Mouse (Mus musculus) left cerebral cortex, postnatal 14 days (tissue): Measurements from ENCODE around the gene Naa35. TPM values are rescaled to one million over a fixed set of nuclear protein-coding genes. Genes with fewer than 3 reads are reported as not detected.
A peak's percentile ranks its signal among the peaks of the same experiment; 100 is the strongest.

ENCODE experiments used
- DNase-seq, 2 experiments: peaks; one replicate each; pipeline ENCODE4 v3.0.0; 2021 to 2022; ENCODE audit warnings: low spot score in 2 of 2, mixed read lengths in 1 of 2
- intact Hi-C: fragments of 180-260 bp; cut with DNase I; formaldehyde crosslinking; loops from one replicate; pipeline ENCODE4 v1.15.1; 2025
- total RNA-seq, 2 experiments: library from RNA; stranded (reverse); gene quantifications; 2 replicates each; pipeline ENCODE4 v1.2.3; 2021

The Naa35 gene
- total RNA-seq, 2 experiments from 2014 or later = 89.8 to 98.0 TPM

- intact Hi-C loops = no loop called here
- no peak for DNase-seq
Observed at GRCm38 (mm10) chr13:59656975-59657388, 71.9 kb downstream of the Naa35 start.

DNA sequence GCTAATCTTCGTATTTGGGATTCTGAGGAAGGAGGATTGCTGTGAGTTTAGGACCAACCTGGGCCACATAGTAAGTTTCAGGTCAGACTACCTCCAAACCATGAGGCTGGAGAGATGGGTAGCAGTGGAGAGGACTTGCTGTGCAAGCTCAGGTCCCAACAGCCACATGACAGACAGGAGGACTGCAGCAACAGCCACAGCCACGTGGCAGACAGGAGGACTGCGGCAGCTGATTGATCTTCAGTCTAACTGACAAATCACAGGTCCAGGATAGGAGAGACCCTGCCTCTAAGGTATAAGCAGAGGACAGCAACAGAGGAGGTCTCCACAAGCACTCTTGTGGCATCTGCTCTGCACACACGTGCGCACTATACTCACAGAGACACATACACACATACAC, 72.7 kb downstream of the Naa35 start:
- intact Hi-C loops = no loop called here
- DNase-seq = no peak

- no peak for DNase-seq
- intact Hi-C loops = no loop called here
Observed at GRCm38 (mm10) chr13:59660371-59660770, 75.3 kb downstream of the Naa35 start.

DNA sequence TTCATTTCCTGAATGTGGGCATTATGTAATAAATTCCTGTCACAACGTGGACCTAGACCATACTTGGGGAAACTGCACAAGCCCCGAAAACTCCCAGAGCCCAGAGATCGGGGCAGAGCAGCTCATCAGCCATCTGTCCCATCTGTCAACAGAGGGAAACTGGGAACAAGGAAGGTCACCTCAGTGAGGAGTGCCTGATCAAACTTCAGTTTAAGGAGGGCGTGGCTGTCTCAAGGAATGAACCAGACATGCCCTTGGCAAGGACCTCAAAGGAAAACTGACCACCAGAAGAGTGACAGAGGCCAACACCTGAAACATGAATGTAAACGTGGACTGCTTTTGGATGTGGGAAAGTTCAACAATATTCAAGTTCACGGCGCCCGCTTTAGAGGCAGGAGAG, 76.3 kb downstream of the Naa35 start:
- intact Hi-C loops = no loop called here
- DNase-seq = no peak

GRCm38 (mm10) chr13:59661966-59662365, 76.9 kb downstream of the Naa35 start:
- intact Hi-C loops = no loop called here
- DNase-seq = no peak

GRCm38 (mm10) chr13:59663939-59664712, 79.1 kb downstream of the Naa35 start:
- DNase-seq = no peak

DNA sequence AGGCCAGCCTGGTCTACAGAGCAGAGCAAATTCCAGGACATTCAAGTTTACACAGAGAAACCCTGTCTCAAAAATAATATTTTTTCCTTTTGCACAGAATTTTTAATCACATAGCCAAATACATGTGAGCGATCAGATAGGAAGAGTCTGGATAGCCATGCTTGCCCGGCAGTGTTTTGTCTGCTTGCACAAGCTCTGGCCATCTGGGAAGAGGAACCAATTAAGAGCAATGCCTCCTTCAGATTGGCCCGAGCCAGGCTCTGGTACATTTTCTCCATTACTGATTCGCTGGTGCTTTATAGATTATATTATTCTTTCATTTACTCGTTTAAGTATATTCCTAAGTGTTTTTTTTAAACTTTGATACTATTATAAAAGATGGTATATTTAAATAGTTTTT, 82.7 kb downstream of the Naa35 start:
- no peak for DNase-seq
- intact Hi-C loops = no loop called here

More at GRCm38 (mm10) chr13:59663939-59664712, 79.1 kb downstream of the Naa35 start:
- intact Hi-C loops = no loop called here

DNA sequence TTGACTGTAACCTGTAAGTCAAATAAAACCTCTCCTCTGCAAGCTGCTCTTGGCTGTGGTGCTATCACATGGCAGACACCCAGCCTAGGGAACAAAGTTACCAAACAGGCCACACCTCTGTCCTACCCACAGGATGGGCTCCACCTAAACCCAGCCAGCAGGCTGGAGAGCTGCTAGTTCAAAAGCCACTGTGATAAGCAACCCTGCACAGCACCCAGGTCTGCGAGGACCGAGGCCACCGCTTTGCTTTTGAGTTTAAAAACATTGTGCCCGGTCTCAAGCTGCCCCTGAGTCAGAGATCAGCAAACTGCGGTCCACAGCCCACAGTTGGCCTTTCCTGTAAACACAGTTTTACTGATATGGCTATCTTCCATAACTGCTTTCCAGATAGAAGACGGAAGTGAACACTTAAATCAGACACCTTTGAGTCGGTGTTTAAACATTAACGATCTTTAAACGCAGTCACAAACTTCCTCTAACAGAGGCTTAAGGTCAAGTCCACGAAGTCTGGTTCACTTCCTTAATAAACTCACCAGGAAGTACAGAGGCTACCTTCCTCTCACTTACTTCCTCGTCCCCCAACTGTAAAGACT, 83.5 kb downstream of the Naa35 start:
- intact Hi-C loops = no loop called here
- DNase-seq = no peak

DNA sequence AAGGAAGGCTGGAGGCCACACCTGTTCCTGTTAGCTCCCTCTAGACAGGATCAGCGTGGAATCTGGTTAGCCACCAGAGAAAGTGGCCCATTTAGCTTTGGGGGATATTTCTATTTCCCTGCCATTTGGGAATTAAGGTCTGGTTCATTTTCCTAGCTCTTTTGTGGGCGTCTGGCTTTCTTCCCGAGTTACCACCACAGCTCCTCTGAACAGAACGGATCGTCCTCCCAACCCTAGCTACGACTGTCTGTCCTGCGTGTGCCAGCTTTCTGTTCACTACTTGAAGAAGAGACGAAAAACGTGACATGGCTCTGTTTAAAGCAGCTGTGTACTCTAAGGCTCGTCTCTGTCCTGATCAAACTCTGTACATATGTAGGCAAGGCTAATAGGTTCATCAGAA, 84.9 kb downstream of the Naa35 start:
- intact Hi-C loops = no loop called here
- no peak for DNase-seq

DNA sequence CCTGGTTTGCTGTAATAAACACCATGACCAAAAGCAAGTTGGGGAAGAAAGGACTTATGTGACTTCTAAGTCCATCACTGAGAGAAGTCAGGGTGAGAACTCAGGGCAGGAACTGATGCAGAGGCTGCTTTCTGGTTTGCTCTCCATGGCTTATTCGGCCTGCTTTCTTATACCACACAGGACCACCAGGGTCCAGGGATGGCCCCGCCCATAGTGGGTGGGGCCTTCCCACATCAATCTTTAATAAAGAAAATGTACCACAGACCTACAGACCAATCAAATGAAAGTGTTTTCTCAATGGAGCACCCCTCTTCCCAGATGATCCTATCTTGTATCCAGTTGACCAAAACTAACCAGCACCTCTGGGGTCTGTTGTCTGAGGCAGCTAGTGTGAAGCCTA, 86.5 kb downstream of the Naa35 start:
- DNase-seq = no peak
- intact Hi-C loops = no loop called here

GRCm38 (mm10) chr13:59672248-59672647, 87.2 kb downstream of the Naa35 start:
- no peak for DNase-seq
- intact Hi-C loops = no loop called here

DNA sequence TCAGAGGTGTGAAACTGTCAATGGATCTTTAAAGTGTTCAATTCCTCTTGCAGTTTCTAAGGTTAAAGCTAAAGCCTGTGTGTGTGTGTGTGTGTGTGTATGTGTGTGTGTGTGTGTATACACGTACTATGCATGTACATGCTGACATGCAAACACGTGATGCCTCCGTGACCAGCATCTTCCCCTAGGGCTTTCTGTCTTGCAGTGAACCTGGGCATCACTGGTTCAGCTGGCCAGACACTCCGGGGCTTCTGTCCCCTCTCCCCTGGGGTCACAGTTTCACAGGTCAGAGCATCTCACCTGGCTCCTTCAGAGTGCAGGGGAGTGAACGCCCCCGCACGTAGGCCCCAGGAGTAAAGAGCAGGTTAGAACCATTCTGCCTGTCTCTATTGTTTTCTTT, 88.5 kb downstream of the Naa35 start:
- no peak for DNase-seq
- intact Hi-C loops = no loop called here

GRCm38 (mm10) chr13:59674215-59674614, 89.2 kb downstream of the Naa35 start:
- intact Hi-C loops = no loop called here
- DNase-seq = no peak

DNA sequence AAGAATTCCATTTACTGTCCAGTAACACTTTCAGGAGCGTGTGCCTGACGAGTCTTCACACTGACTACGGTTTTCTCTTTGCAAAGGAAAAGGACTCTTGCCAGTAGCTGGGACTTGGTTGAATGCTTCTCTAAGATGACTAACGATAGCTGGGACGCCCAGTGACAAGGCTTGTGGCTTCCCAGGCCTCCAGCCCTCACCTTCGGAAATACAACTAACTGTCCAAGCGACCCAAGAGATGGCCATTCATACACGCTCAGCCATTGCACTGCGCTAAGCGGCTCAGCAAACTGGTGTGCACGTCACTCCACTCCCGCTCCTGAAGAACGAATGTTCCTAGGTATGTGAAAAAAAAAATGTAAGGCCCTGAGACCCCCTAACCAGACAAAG, 89.7 kb downstream of the Naa35 start:
- intact Hi-C loops = no loop called here
- DNase-seq = no peak

DNA sequence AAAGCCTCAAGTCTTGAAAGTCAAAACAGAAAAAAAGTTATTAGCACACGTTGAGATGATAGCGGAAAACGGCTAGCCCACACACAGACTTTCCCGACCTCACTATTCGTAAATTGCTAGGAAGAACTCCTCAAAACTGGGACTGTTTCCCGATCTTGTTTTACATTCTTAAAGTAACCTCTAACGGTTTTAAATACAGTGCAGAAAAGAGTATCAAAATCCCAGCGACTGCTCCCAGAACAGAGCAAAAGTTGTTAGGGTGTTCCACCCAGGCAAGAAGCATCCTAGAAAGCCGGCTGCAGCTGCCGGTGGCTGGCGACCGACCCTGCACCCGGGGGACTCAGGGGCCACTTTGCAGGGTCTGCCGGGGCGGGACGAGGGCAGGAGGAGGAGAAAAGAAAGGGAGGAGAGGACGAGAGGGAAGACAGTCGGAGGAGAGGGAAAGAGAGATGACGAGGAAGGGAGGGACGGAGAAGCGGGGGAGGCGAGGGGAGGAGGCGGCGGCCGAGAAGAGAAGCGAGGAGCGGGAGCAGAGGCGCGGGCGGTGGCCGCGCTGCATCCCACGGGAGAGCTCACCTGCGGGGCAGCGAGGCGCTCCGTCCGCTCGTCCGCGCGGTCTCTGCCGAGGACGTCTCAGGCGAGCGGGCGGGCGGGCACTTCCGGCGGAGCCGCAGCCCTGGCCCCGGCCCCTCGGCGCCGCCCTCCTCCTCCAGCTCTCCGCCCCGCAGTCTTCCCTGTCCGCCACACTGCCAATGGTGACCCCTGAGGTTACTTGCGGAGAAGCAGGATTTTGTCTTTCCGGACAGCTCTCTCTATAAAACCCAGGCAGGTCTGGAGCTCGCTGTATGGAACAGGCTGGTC, 90.3 kb downstream of the Naa35 start, which contains the start of gene Golm1:
TSS of gene Golm1 (minus strand) at position 661 of the 861 bp plus-strand sequence.
- peak in 1 of 2 experiments; percentile 37 for DNase-seq
- intact Hi-C loops = no loop called here

- intact Hi-C loops = no loop called here
- DNase-seq = no peak
Observed at GRCm38 (mm10) chr13:59676316-59677229, 91.5 kb downstream of the Naa35 start.

DNA sequence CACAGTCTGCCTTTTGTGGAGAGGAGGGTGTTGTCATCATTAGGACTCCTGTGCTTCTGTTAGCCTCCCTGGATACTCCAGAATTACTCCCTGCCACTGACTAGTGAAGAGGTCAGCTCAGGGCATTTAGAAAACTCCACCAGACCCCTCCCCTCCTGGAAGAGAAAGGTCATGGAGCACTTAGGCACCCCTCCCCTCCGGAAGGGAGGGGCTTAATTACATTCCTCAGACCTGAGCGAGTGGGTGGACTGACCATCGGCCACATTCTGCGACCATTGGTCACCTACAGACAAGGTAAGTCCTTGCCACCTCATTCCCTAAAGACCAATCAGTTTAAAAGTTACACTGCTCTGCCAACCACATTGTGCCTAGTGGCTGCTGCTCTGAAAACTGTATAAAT, 94.2 kb downstream of the Naa35 start:
- intact Hi-C loops = no loop called here

DNA sequence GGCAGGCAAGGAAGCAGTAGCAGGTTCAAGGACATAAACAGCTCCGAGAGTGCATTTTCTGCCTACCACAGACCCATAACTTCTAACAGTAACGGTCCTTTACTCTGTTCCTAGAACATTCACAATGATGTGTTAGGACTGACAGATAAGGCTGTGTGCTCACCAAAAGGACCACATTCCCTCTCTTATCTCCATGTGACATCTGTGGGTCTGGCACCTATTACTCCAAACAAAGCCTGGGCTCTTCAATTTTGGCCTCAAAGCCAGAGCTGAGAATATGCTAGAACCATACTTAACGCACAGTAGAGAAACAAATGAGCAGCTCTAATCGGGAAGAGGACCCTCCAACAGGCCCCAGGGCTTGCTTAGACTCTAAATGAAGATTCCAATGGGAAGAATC, 94.8 kb downstream of the Naa35 start:
- DNase-seq = no peak
- intact Hi-C loops = no loop called here

More for the DNA sequence above, 94.2 kb downstream of the Naa35 start:
- DNase-seq = no peak

DNA sequence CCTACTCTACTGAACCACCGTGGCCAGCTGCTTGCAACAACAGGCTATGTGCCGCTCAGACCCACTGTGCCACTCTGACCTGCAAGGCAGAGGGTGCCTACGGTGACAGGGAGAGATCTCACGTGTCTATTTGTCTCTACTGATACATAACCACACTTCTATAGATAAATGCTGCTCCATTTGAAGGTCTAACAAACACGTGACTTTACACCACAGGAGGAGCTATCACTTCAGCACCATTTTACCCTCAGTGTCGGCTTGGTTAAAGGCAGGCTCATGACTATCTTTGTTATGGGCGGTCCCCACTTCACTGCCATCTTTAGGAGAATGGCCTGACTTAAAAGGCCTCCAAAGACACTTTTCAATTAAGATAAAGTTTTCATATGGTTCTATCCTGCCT, 97.6 kb downstream of the Naa35 start:
- no peak for DNase-seq
- intact Hi-C loops = no loop called here
